Mouse (Mus musculus): ENCODE measurements around the gene Btbd35f30. TPM values are rescaled to one million over a fixed set of nuclear protein-coding genes. Genes with fewer than 3 reads are reported as not detected.
"Not testable (repeated sequence)": the region's sequence is repeated elsewhere in the genome, so short reads cannot be mapped to it uniquely, and the experiment has no call there.

Btbd35f30 gene
- not detected in 2 replicates for total RNA-seq (2015)
- total RNA-seq (2017), result not detected in 2 replicates

DNA sequence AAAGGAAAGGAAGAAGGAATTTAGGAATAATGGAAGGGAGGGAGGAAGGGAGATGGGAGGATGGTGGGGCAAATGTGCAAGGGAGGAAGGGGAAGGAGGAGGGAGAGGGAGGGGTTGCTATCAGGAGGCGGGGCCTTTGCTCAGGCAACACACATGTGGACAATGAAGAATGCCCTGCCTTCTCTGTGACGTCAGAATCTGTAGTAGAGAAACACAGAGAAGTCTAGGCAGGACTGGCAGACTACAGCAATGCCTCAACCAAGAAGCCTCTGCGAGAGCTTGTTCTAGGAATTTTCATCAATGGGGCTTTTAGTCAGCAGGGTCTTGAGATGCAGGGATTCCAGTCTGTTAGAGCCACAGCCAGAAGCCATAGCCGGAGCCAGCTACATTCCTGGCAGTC is at the start of gene Btbd35f30:
Gene Btbd35f30, plus strand, starts transcription at position 301 of the 400 bp plus-strand sequence.
- ATAC-seq (replicated peaks; ENCODE audit: poor library complexity), result not testable (repeated sequence)

DNA sequence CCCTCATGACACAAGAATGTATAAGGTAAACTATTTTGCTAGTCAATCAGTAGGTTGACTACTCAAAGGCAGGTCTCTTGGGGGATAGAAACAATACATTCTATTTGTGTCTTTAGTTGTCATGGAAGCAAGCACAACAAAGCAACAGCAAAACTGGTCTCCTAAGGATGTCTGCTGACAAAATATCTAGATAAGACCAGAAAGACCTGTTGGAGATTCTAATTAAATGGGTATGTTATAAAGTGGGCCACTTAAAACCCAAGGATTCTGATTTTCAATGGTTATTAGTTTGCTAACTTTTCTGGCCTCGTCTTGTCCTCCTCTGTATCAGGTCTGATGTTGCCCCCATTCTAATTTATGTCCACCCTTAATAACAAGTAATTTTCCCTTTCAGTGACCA is 47.0 kb downstream of the Btbd35f30 start, which contains the start of gene Gm21789:
Gene Gm21789, plus strand, starts transcription at position 301 of the 400 bp plus-strand sequence.
- ATAC-seq (replicated peaks; ENCODE audit: poor library complexity), result not testable (repeated sequence)

Other genes with a start within 250 kb of the Btbd35f30 start
- not detected in 2 replicates for gene Gm5926, start 243.9 kb upstream of the Btbd35f30 start, total RNA-seq (2015)
- gene Gm5926, start 243.9 kb upstream of the Btbd35f30 start, total RNA-seq (2017), result not detected in 2 replicates
- not detected in 2 replicates for gene Btbd35f21, start 168.5 kb upstream of the Btbd35f30 start, total RNA-seq (2015)
- gene Btbd35f21, start 168.5 kb upstream of the Btbd35f30 start, total RNA-seq (2017), result not detected in 2 replicates
- not detected in 2 replicates for gene Gm21789, start 47.1 kb downstream of the Btbd35f30 start, total RNA-seq (2015)
- gene Gm21789, start 47.1 kb downstream of the Btbd35f30 start, total RNA-seq (2017), result not detected in 2 replicates
- not detected in 2 replicates for gene Btbd35f5, start 79.3 kb downstream of the Btbd35f30 start, total RNA-seq (2015)
- not detected in 2 replicates for gene Btbd35f5, start 79.3 kb downstream of the Btbd35f30 start, total RNA-seq (2017)

Data from megakaryocyte progenitor cell, adult 5-6 weeks (primary cell).